ENCODE assay signal across 8 mouse cellular contexts in genomic region chr13:62652681-62653368, GRCm38 (mm10). TPM values are rescaled to one million over a fixed set of nuclear protein-coding genes. Genes with fewer than 3 reads are reported as not detected.
DNase-seq lines count a peak whose midpoint lies in the region; ATAC-seq lines count a peak whose summit lies in the region.
"Not testable (repeated sequence)": the region's sequence is repeated elsewhere in the genome, so short reads cannot be mapped to it uniquely, and the experiment has no call there.

No protein-coding gene starts in this region.

- H3K9ac ChIP-seq in embryonic facial prominence, embryonic 14.5 days (ENCODE audit: low read depth, low read length): peak overlapping the region; percentile 63
- H3K9ac ChIP-seq in limb, embryonic 13.5 days: peak overlapping the region; percentile 69
- H3K9ac ChIP-seq in midbrain, embryonic 15.5 days: peak overlapping the region; percentile 49

- not testable (repeated sequence) for H3K27ac ChIP-seq in embryonic facial prominence, embryonic 14.5 days (replicated peaks; ENCODE audit: low read depth, low read length); limb, embryonic 13.5 days
- H3K27ac ChIP-seq in midbrain, embryonic 15.5 days: peak overlapping the region; percentile 75

- H3K9me3 ChIP-seq in embryonic facial prominence, embryonic 14.5 days (ENCODE audit: control insufficient read depth, low read length): peaks cover 19% of the 10 kb centered on the region; the same call in 1 of the 2 replicates
- not testable (repeated sequence) for H3K9me3 ChIP-seq in limb, embryonic 13.5 days; midbrain, embryonic 15.5 days

- peak; percentile 99 for ATAC-seq in embryonic facial prominence, embryonic 14.5 days (ENCODE audit: low read depth)
- peak; percentile 96 for ATAC-seq in limb, embryonic 13.5 days (ENCODE audit: low FRiP score, low read depth)
- peak; percentile 100 for ATAC-seq in midbrain, embryonic 15.5 days (replicated peaks)

- peak overlapping the region; percentile 54 for H3K4me3 ChIP-seq in embryonic facial prominence, embryonic 14.5 days (ENCODE audit: low read depth, low read length)
- peak overlapping the region; percentile 55 for H3K4me3 ChIP-seq in limb, embryonic 13.5 days
- peak overlapping the region; percentile 62 for H3K4me3 ChIP-seq in midbrain, embryonic 15.5 days

- peak; percentile 92 for DNase-seq in 416B (ENCODE audit: low read depth)
- DNase-seq in adrenal gland, postnatal 4 days (ENCODE audit: low spot score in 2 of 2): peak; percentile 13 to 37
- DNase-seq in embryonic facial prominence, embryonic 14.5 days (ENCODE audit: low spot score): peak; percentile 92
- peak; percentile 85 to 88 for DNase-seq in heart, adult 9 months (ENCODE audit: low spot score in 2 of 2)
- DNase-seq in kidney, adult 9 months: peak; percentile 89
- peak; percentile 30 to 51 for DNase-seq in spleen, adult 18-20 months

- 2% methylated on average over 16 of the region's 16 CpGs for WGBS in embryonic facial prominence, embryonic 14.5 days
- WGBS in limb, embryonic 13.5 days: under 1% methylated on average over 16 of the region's 16 CpGs
- 2% methylated on average over 16 of the region's 16 CpGs for WGBS in midbrain, embryonic 15.5 days

- H3K27me3 ChIP-seq in embryonic facial prominence, embryonic 14.5 days (replicated peaks; ENCODE audit: control insufficient read depth, insufficient read depth, low read length); limb, embryonic 13.5 days; midbrain, embryonic 15.5 days (replicated peaks): not testable (repeated sequence)

- H3K36me3 ChIP-seq in embryonic facial prominence, embryonic 14.5 days (ENCODE audit: control insufficient read depth, insufficient read depth, low read length); midbrain, embryonic 15.5 days (replicated peaks): not testable (repeated sequence)
- peaks cover 16% of the 10 kb centered on the region for H3K36me3 ChIP-seq in limb, embryonic 13.5 days

- peak overlapping the region; percentile 56 for H3K4me2 ChIP-seq in embryonic facial prominence, embryonic 14.5 days (ENCODE audit: low read depth, low read length)
- H3K4me2 ChIP-seq in limb, embryonic 13.5 days (replicated peaks): peak overlapping the region; percentile 61
- H3K4me2 ChIP-seq in midbrain, embryonic 15.5 days: peak overlapping the region; percentile 53

- not testable (repeated sequence) for H3K4me1 ChIP-seq in embryonic facial prominence, embryonic 14.5 days (ENCODE audit: control insufficient read depth, insufficient read depth, low read length); limb, embryonic 13.5 days; midbrain, embryonic 15.5 days

RNA-seq across cellular contexts. Expression of gene 6720489N17Rik, which starts 28.8 kb away (rescaled TPM):
- 1 to 10 TPM; 3.2 to 4.1 TPM for total RNA-seq in adrenal gland, postnatal 4 days (2021)
- 10.5 and 12.1 TPM in 2 replicates for polyA plus RNA-seq in embryonic facial prominence, embryonic 14.5 days (2014; fragmentation: Nextera tagmentation; extraction: Ambion mirVana)
- polyA plus RNA-seq in limb, embryonic 13.5 days (2015; fragmentation: Nextera tagmentation; extraction: Ambion mirVana): 16.3 and 16.5 TPM in 2 replicates
- polyA plus RNA-seq in midbrain, embryonic 15.5 days (2015; fragmentation: Nextera tagmentation; extraction: Ambion mirVana): 7.9 and 9.2 TPM in 2 replicates

Comparison
In these comparisons a context has a peak if more than half of its experiments do, and no peak if none do; other contexts are left out.
1. DNase-seq: peak in every context shown above with its lines; median percentile 92 in 416B; 92 in embryonic facial prominence, embryonic 14.5 days; 89 in kidney, adult 9 months; 86 in heart, adult 9 months; 40 in spleen, adult 18-20 months; 25 in adrenal gland, postnatal 4 days.